Mouse (Mus musculus): ENCODE data around the gene Prkd3. TPM values are rescaled to one million over a fixed set of nuclear protein-coding genes. Genes with fewer than 3 reads are reported as not detected.

Prkd3 gene
- total and polyA plus RNA-seq, 3 experiments, result 4.8 to 5.7 TPM; not detected in 1

DNA sequence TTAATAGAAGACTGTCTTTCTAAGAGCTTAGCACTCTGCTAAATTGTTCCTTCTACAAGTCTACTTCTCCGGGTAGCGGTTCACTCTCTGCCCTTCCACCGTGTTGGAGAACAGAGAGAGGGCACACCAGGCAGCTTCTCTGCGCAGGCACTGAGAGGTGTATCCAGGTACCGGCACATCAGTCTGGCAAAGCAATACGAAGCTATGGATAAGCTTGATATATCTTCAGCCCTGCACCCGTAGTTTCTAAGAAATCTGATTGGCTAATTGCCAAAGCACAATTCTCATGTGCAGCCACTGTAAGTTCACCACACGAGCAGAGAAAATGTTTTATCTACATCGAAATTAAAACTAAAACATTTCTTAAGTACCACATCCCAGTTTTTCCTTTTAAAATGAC is 2.2 kb downstream of the Prkd3 start:
- H3K9ac ChIP-seq (ENCODE audit: control insufficient read depth, low read depth, low read length, poor library complexity, severe bottlenecking), result no peak overlapping the region
- no peaks in the 10 kb centered on the region for H3K9me3 ChIP-seq (replicated peaks; ENCODE audit: insufficient read depth, low read length)
- peaks cover 8 to 17% of the 10 kb centered on the region in 2 experiments for H3K4me1 ChIP-seq (ENCODE audit: control insufficient read depth in 1 of 2, insufficient read depth in 2 of 2, low read length in 2 of 2)
- H3K27ac ChIP-seq (ENCODE audit: control insufficient read depth, low read depth, low read length), result no peak overlapping the region
- H3K36me3 ChIP-seq (ENCODE audit: control insufficient read depth in 1 of 2, insufficient read depth in 2 of 2, low read length in 2 of 2), result peaks cover 0 to 16% of the 10 kb centered on the region in 2 experiments; a peak in 2 of 4 replicates
- TF ChIP-seq MYB (IDR thresholded peaks at IDR 0.05; ENCODE audit: low read depth, low read length) (no peak), MXI1 (IDR thresholded peaks at IDR 0.05; ENCODE audit: low read depth, low read length) (0 out of 2 replicates have a peak, but pooled peaks have one; percentile 24), ETS1 (IDR thresholded peaks at IDR 0.05; ENCODE audit: low read depth, low read length) (peak; percentile 47; the same call in 1 of the 2 replicates), POLR2A (IDR thresholded peaks at IDR 0.05; ENCODE audit: control insufficient read depth in 1 of 2, insufficient read depth in 1 of 2, low read depth in 1 of 2, low read length in 2 of 2, poor library complexity in 1 of 2) (no peak), GATA1 (IDR thresholded peaks at IDR 0.05; ENCODE audit: low read depth, low read length) (peak; percentile 86), ZNF384 (IDR thresholded peaks at IDR 0.05; ENCODE audit: low read depth, low read length) (no peak), ZC3H11A (IDR thresholded peaks at IDR 0.05; ENCODE audit: low read depth, low read length) (no peak), BHLHE40 (IDR thresholded peaks at IDR 0.05; ENCODE audit: borderline replicate concordance, low read depth, low read length) (peak; percentile 84), NELFE (IDR thresholded peaks at IDR 0.05; ENCODE audit: low read depth, low read length) (no peak), SIN3A (IDR thresholded peaks at IDR 0.05; ENCODE audit: low read length) (0 out of 2 replicates have a peak, but pooled peaks have one; percentile 29), ZMIZ1 (IDR thresholded peaks at IDR 0.05; ENCODE audit: low read depth, low read length) (no peak), CTCF (IDR thresholded peaks at IDR 0.05 in 2 of 3, conservative IDR thresholded peaks at IDR 0.05 in 1 of 3; ENCODE audit: control insufficient read depth in 1 of 3, insufficient read depth in 1 of 3, low read depth in 2 of 3, low read length in 3 of 3, poor library complexity in 1 of 3, severe bottlenecking in 1 of 3) (no peak), EP300 (IDR thresholded peaks at IDR 0.05; ENCODE audit: low read depth in 1 of 2, low read length in 2 of 2) (peak; percentile 53 to 68; a peak in 3 of 4 replicates), CHD1 (IDR thresholded peaks at IDR 0.05; ENCODE audit: low read depth, low read length) (no peak), RCOR1 (IDR thresholded peaks at IDR 0.05; ENCODE audit: low read depth, low read length) (0 out of 2 replicates have a peak, but pooled peaks have one; percentile 27), MYC (IDR thresholded peaks at IDR 0.05; ENCODE audit: low read depth, low read length) (no peak), JUND (IDR thresholded peaks at IDR 0.05; ENCODE audit: low read depth, low read length) (no peak), TAL1 (IDR thresholded peaks at IDR 0.05; ENCODE audit: low read length) (no peak), TCF12 (IDR thresholded peaks at IDR 0.05; ENCODE audit: low read depth, low read length) (peak; percentile 16; the same call in 1 of the 2 replicates)
- H3K4me3 ChIP-seq (ENCODE audit: control insufficient read depth in 1 of 2, insufficient read depth in 1 of 2, low read depth in 2 of 2, low read length in 2 of 2), result no peak overlapping the region
- no peaks in the 10 kb centered on the region; the same call in 1 of the 2 replicates for H3K79me2 ChIP-seq (ENCODE audit: control insufficient read depth, insufficient read depth, low read length, poor library complexity)
- no peaks in the 10 kb centered on the region; a peak in 1 of 4 replicates for H3K27me3 ChIP-seq (ENCODE audit: control insufficient read depth in 1 of 2, insufficient read depth in 2 of 2, low read length in 2 of 2)
- DNase-seq (ENCODE audit: low read depth, low spot score), result peak; percentile 51

DNA sequence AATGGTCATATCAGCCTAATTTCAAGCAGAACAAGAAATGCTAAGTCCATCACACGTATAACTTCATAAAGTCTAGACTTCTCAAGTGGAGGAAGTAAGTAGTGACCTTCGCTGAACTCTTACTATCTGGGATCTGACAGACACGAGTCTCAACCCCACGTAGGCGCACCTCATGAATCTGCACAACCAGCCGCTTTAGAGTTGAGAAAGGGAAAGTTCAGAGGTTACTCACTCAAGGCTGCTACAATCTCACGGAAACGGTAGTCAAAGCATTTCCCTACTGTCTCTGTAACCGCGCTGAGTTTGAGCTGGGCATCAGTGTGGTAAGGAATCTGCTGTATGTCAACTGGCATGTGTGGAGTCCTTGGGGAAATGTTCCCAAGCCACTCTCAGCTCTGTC is 4.8 kb downstream of the Prkd3 start:
- Histone ChIP-seq H3K4me1 (ENCODE audit: control insufficient read depth in 1 of 2, insufficient read depth in 2 of 2, low read length in 2 of 2) (peaks cover 8 to 21% of the 10 kb centered on the region in 2 experiments), H3K9me3 (replicated peaks; ENCODE audit: insufficient read depth, low read length) (no peaks in the 10 kb centered on the region), H3K27me3 (ENCODE audit: control insufficient read depth in 1 of 2, insufficient read depth in 2 of 2, low read length in 2 of 2) (no peaks in the 10 kb centered on the region; a peak in 1 of 4 replicates)

More for the DNA sequence above, 4.8 kb downstream of the Prkd3 start:
- Histone ChIP-seq H3K9ac (ENCODE audit: control insufficient read depth, low read depth, low read length, poor library complexity, severe bottlenecking) (no peak overlapping the region), H3K36me3 (ENCODE audit: control insufficient read depth in 1 of 2, insufficient read depth in 2 of 2, low read length in 2 of 2) (peaks cover 0 to 19% of the 10 kb centered on the region in 2 experiments; a peak in 2 of 4 replicates), H3K4me3 (ENCODE audit: control insufficient read depth in 1 of 2, insufficient read depth in 1 of 2, low read depth in 2 of 2, low read length in 2 of 2) (no peak overlapping the region), H3K79me2 (ENCODE audit: control insufficient read depth, insufficient read depth, low read length, poor library complexity) (no peaks in the 10 kb centered on the region; the same call in 1 of the 2 replicates), H3K27ac (ENCODE audit: control insufficient read depth, low read depth, low read length) (no peak overlapping the region)
- TF ChIP-seq CHD1 (IDR thresholded peaks at IDR 0.05; ENCODE audit: low read depth, low read length) (no peak), GATA1 (IDR thresholded peaks at IDR 0.05; ENCODE audit: low read depth, low read length) (no peak), EP300 (IDR thresholded peaks at IDR 0.05; ENCODE audit: low read depth in 1 of 2, low read length in 2 of 2) (no peak), E2F4 (IDR thresholded peaks at IDR 0.05; ENCODE audit: borderline replicate concordance, low read depth, low read length) (no peak), MXI1 (IDR thresholded peaks at IDR 0.05; ENCODE audit: low read depth, low read length) (no peak; the same call in 1 of the 2 replicates), USF1 (IDR thresholded peaks at IDR 0.05; ENCODE audit: low read depth, low read length) (no peak), POLR2AphosphoS5 (IDR thresholded peaks at IDR 0.05; ENCODE audit: borderline replicate concordance, low read depth, low read length) (no peak), MAFK (IDR thresholded peaks at IDR 0.05; ENCODE audit: borderline replicate concordance, low read depth, low read length) (no peak), ETS1 (IDR thresholded peaks at IDR 0.05; ENCODE audit: low read depth, low read length) (no peak), ELF1 (IDR thresholded peaks at IDR 0.05; ENCODE audit: low read depth, low read length) (no peak)
- DNase-seq (ENCODE audit: low read depth, low spot score), result peak; percentile 46
